Comparison of ENCODE assay signal across 9 mouse cellular contexts in genomic region chr14:20067293-20068074, GRCm38 (mm10).
DNase-seq lines count a peak whose midpoint lies in the region; ATAC-seq lines count a peak whose summit lies in the region.
"Had no signal": no experiment of that assay in that cellular context is flagged by ENCODE, and none has a peak within 500 bp of the region (broad histone marks: within the 10 kb centered on the region; RNA-seq: fewer than 3 reads in every experiment).

No protein-coding gene starts in this region.

- H3K27ac ChIP-seq in limb, embryonic 11.5 days (replicated peaks; ENCODE audit: low read depth, low read length): no peak overlapping the region
- H3K27ac ChIP-seq: embryonic facial prominence, embryonic 15.5 days had no signal

- H3K4me1 ChIP-seq in limb, embryonic 11.5 days (ENCODE audit: control insufficient read depth, insufficient read depth, low read length): no peaks in the 10 kb centered on the region
- H3K4me1 ChIP-seq: embryonic facial prominence, embryonic 15.5 days had no signal

- 33% methylated on average over 18 of the region's 18 CpGs for WGBS in limb, embryonic 11.5 days

- ATAC-seq in limb, embryonic 11.5 days (ENCODE audit: insufficient number of reproducible peaks, low FRiP score, low TSS enrichment, low read depth): peak; percentile 73; the same call in 1 of the 2 replicates

- H3K9me3 ChIP-seq in limb, embryonic 11.5 days (ENCODE audit: control insufficient read depth, low read length): no peaks in the 10 kb centered on the region
- H3K9me3 ChIP-seq: embryonic facial prominence, embryonic 15.5 days had no signal

- H3K4me3 ChIP-seq in limb, embryonic 11.5 days (ENCODE audit: low read depth, low read length): no peak overlapping the region
- H3K4me3 ChIP-seq: embryonic facial prominence, embryonic 15.5 days had no signal

- H3K36me3 ChIP-seq in limb, embryonic 11.5 days (ENCODE audit: control insufficient read depth, insufficient read depth, low read length): no peaks in the 10 kb centered on the region
- H3K36me3 ChIP-seq: embryonic facial prominence, embryonic 15.5 days had no signal

- H3K27me3 ChIP-seq in limb, embryonic 11.5 days (ENCODE audit: control insufficient read depth, insufficient read depth, low read length): no peaks in the 10 kb centered on the region
- H3K27me3 ChIP-seq: embryonic facial prominence, embryonic 15.5 days had no signal

- no peak overlapping the region for H3K4me2 ChIP-seq in limb, embryonic 11.5 days (ENCODE audit: low read depth, severe bottlenecking)
- H3K4me2 ChIP-seq: embryonic facial prominence, embryonic 15.5 days had no signal

- H3K9ac ChIP-seq in limb, embryonic 11.5 days (ENCODE audit: low read length): no peak overlapping the region; the same call in 1 of the 2 replicates
- H3K9ac ChIP-seq: embryonic facial prominence, embryonic 15.5 days had no signal

- peak; percentile 86 for DNase-seq in A20 (ENCODE audit: low read depth, low spot score)
- DNase-seq in adrenal gland, adult 18-20 months (ENCODE audit: low spot score in 2 of 2): peak; percentile 46 to 51
- peak; percentile 75 for DNase-seq in embryo, embryonic 11.5 days (ENCODE audit: low read depth, low spot score)
- DNase-seq in heart, adult 8-10 months (ENCODE audit: low spot score): peak; percentile 77
- peak; percentile 62 to 72 for DNase-seq in kidney, adult 8-10 months
- DNase-seq in limb, embryonic 11.5 days (ENCODE audit: low spot score): peak; percentile 73
- DNase-seq in monocyte, adult 2 months (ENCODE audit: low read depth in 1 of 2, low spot score in 2 of 2): peak; percentile 3 to 29
- DNase-seq in spleen, postnatal 4 days (ENCODE audit: low spot score in 2 of 2): peak; percentile 58 to 66

Comparison
In these comparisons a context has a peak if more than half of its experiments do, and no peak if none do; other contexts are left out.
1. DNase-seq: peak in every context shown above with its lines; median percentile 86 in A20; 77 in heart, adult 8-10 months; 75 in embryo, embryonic 11.5 days; 73 in limb, embryonic 11.5 days; 67 in kidney, adult 8-10 months; 62 in spleen, postnatal 4 days; 48 in adrenal gland, adult 18-20 months; 16 in monocyte, adult 2 months.